Mouse (Mus musculus) heart, embryonic 16.5 days (tissue): Measurements from ENCODE around the gene 4933406M09Rik. TPM values are rescaled to one million over a fixed set of nuclear protein-coding genes. Genes with fewer than 3 reads are reported as not detected.

Experiments used
- ATAC-seq: fragments of 200-750 bp; cut with Nextera tagmentation; replicated peaks from 2 replicates; pipeline ENCODE4 v1.8.0; 2017; ENCODE audit warnings: moderate number of reproducible peaks; ENCODE audit not compliant: insufficient read depth, low FRiP score; ENCODE audit errors: extremely low read depth
- H3K27ac ChIP-seq: fragments of 300-500 bp; sonication (generic); 2 replicates; pipeline ENCODE4 v1.5.1; 2014; ENCODE audit warnings: mild to moderate bottlenecking, low read length, control low read depth, moderate library complexity
- H3K27me3 ChIP-seq: fragments of 300-500 bp; sonication (generic); 2 replicates; pipeline ENCODE4 v1.6.1; 2014; ENCODE audit warnings: low read length, mixed read lengths; ENCODE audit not compliant: control insufficient read depth, insufficient read depth
- H3K36me3 ChIP-seq: fragments of 300-500 bp; sonication (generic); 2 replicates; pipeline ENCODE4 v1.6.1; 2014; ENCODE audit not compliant: control insufficient read depth, insufficient read depth
- H3K4me1 ChIP-seq: fragments of 300-500 bp; sonication (generic); 2 replicates; pipeline ENCODE4 v1.6.1; 2014; ENCODE audit warnings: low read length, mixed read lengths; ENCODE audit not compliant: control insufficient read depth, insufficient read depth
- H3K4me2 ChIP-seq: fragments of 300-500 bp; sonication (generic); 2 replicates; pipeline ENCODE4 v1.6.1; 2014; ENCODE audit warnings: low read depth, mild to moderate bottlenecking, control low read depth, low read length
- H3K4me3 ChIP-seq: fragments of 300-500 bp; sonication (generic); 2 replicates; pipeline ENCODE4 v1.5.1; 2014; ENCODE audit warnings: mild to moderate bottlenecking, control low read depth, low read length
- H3K9ac ChIP-seq: fragments of 300-500 bp; sonication (generic); 2 replicates; pipeline ENCODE4 v1.6.1; 2014; ENCODE audit warnings: low read length, control low read depth
- H3K9me3 ChIP-seq: fragments of 300-500 bp; sonication (generic); replicated peaks from 2 replicates; pipeline ENCODE4 v1.6.1; 2016; ENCODE audit warnings: low read length; ENCODE audit not compliant: control insufficient read depth
- WGBS: fragments of 180-500 bp; shearing (Covaris S2); extraction: QIAGEN DNeasy Blood & Tissue Kit; methylation state at CpG from one replicate; pipeline ENCODE4 v1.1.7; 2014; 5-methylcytosine and 5-hydroxymethylcytosine counted together
- polyA plus RNA-seq: library from polyadenylated mRNA; unstranded; fragments of >200 nt; fragmentation: Nextera tagmentation; extraction: Ambion mirVana; gene quantifications from 2 replicates; pipeline ENCODE4 v1.2.1, GENCODE M21; 2015

The 4933406M09Rik gene
- polyA plus RNA-seq: not detected in 2 replicates

DNA sequence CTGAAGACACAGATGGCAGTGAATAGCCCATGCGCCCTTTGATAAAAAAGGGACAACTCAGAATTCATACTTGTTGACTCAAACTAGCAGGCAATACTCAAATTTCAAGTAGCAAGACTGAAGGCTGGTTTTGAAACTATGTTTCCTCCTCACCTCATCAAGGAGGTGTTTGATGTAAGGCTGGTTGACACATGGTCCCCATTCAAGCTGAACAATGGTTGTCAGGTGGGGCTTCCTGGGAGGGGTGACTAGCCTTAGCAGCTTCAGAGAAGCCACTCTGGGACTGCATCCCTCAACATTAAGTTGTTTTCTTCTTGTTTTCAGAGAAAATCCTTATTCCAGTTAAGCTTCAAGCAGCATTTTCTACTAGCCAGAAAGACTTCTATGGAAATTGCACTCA is at the start of gene 4933406M09Rik:
Gene 4933406M09Rik (plus strand): TSS at position 275 of the 400 bp plus-strand sequence.
- ATAC-seq: no peak
- 83% methylated on average over 1 of the region's 1 CpGs for WGBS

DNA sequence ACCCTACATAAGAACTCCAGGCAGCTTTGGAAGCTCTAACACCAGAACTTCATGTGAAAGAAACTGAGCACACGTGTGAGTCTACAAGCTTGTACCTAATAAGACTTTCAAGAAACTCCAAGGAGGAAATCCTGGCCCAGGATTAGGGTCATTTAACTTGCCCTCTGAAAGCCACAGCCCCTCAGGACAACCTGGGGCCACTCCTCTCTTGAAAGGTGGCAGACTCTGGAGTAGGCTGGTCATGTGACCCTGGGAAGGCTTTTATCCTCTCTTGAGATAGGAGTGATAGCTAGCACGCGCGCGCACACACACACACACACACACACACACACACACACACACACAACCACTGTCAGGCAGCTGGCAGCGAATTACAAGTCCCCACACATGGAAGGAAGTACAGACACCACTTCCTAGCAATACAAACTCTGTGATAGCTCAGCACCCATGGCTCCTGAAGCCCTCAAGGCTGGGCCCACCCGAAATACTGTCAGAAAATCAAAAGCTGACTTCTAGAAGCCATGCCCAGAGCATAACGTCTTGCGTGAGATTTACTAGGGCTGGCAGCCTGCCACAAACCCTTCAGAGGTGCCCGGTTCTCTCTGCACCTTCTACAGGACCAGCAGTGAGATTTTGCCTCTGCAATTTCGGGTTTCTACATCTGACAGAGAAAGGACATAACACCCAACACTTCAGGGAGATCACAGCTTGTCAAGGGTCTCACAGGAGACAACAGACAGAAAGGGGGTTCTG is 48.6 kb upstream of the 4933406M09Rik start:
- H3K4me1 ChIP-seq: peaks cover 75% of the 10 kb centered on the region
- no peaks in the 10 kb centered on the region for H3K27me3 ChIP-seq
- H3K27ac ChIP-seq: peak overlapping the region; percentile 8; the same call in 1 of the 2 replicates
- no peaks in the 10 kb centered on the region for H3K36me3 ChIP-seq
- ATAC-seq: no peak
- peak overlapping the region; percentile 33; the same call in 1 of the 2 replicates for H3K9ac ChIP-seq
- no peak overlapping the region for H3K4me3 ChIP-seq
- no peaks in the 10 kb centered on the region for H3K9me3 ChIP-seq
- WGBS: 47% methylated on average over 11 of the region's 11 CpGs
- no peak overlapping the region for H3K4me2 ChIP-seq

More for the DNA sequence above, at the start of gene 4933406M09Rik:
- H3K9ac ChIP-seq: no peak within 1 kb of the TSS
- no peak within 1 kb of the TSS for H3K4me3 ChIP-seq
- H3K4me2 ChIP-seq: no peak within 1 kb of the TSS
- peaks cover 4% of the 10 kb centered on the region; the same call in 1 of the 2 replicates for H3K9me3 ChIP-seq
- no peaks in the 10 kb centered on the region for H3K36me3 ChIP-seq
- H3K4me1 ChIP-seq: peaks cover 5% of the 10 kb centered on the region
- no peak within 1 kb of the TSS for H3K27ac ChIP-seq
- H3K27me3 ChIP-seq: peaks cover 2% of the 10 kb centered on the region; the same call in 1 of the 2 replicates

DNA sequence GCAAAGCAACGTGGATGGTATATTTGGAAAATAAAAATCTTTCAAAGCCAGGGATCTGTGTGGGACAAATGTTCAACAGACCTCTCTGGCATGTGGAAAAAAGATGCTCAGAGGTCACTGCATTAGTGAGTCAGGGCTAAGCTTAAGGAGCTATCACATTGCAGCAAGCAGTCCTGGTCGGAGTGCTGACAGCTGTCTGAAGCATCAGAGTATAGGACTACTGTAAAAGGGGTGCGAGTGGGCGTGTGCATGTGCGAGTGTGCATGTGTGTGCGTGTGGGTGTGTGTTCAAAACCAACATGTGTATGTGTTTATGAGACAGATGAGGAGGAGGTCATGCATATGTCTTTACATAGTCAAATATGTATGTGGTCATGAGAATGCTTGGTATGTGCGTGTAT is 46.6 kb upstream of the 4933406M09Rik start:
- Histone ChIP-seq H3K27ac (peak overlapping the region; percentile 76), H3K9ac (no peak overlapping the region), H3K4me1 (peaks cover 74% of the 10 kb centered on the region), H3K9me3 (no peaks in the 10 kb centered on the region), H3K27me3 (no peaks in the 10 kb centered on the region), H3K36me3 (no peaks in the 10 kb centered on the region), H3K4me2 (no peak overlapping the region), H3K4me3 (no peak overlapping the region)
- ATAC-seq: no peak
- WGBS: 49% methylated on average over 7 of the region's 7 CpGs

DNA sequence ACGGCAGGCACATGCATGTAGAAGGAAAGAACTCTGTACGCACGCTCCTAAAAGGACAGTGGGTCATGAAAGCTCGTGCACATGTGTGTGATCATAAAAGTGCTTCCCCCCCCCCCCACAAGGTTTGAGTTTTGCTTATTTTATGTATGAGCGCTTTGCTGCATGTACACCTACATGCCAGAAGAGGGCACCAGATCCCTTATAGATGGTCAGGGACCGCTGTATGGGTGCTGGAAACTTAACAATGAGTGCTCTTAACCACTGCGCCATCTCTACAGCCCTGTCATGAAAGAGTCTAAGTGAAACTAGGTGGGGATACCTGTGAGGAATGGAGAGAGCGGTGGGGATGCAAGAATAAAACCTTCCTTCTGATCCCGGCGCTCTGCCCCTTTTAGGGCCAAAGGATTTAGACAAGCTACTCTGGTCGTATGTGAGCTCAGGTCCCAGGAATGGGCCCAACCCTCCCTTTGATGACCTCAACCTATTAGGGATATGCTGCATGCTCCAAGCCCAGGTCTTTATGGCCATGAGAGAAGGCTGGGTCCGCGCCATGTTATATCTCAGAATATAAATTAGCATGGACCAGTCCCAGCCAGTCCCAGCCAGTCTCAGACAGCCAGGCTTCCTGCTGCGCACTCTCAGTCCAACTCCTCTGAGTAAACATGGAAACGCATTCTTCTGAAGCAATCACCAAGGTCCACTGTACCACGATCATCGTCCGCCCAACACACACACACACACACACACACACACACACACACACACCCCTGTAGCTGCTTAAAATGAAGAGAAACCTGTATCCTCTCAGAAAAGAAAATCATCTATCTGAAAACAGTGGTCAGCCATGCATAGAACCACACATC is 45.8 kb upstream of the 4933406M09Rik start:
- 91% methylated on average over 18 of the region's 18 CpGs for WGBS
- Histone ChIP-seq H3K9ac (no peak overlapping the region), H3K27me3 (no peaks in the 10 kb centered on the region), H3K9me3 (no peaks in the 10 kb centered on the region), H3K36me3 (no peaks in the 10 kb centered on the region), H3K27ac (peak overlapping the region; percentile 76), H3K4me2 (no peak overlapping the region), H3K4me3 (no peak overlapping the region), H3K4me1 (peaks cover 71% of the 10 kb centered on the region)
- ATAC-seq: no peak

DNA sequence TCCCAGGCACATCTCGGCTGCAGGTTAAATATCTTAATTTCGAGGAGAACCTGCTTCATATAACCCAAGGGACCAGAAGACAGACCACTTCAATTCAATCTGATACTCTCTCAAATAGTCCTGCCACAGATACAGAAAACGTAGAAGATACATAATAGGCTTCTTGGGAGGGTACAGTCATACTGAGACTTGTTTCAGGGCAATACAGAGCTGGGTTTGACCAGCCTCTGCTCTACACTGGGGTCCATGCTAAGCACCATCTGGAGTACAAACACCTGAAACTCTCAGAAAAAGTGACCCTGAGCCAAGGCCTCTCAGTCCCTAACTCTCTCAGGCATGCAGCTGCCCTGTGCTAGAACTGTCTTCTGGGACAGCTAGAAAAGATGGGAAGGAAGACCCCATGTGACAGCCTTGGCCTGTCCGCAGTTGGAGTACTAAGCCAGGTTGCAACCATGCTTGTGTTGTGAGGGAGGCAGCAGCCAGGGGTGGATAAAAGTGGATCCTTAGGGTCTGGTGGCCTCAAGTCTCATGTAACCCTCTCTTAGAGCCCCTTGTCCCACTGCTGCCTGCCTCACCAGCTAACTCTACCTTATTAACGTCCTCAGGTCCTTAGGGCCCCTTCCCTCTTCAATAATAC is 44.0 kb upstream of the 4933406M09Rik start:
- H3K4me3 ChIP-seq: no peak overlapping the region
- ATAC-seq: no peak
- H3K9ac ChIP-seq: peak overlapping the region; percentile 47
- no peaks in the 10 kb centered on the region for H3K9me3 ChIP-seq
- H3K27me3 ChIP-seq: no peaks in the 10 kb centered on the region
- H3K27ac ChIP-seq: peak overlapping the region; percentile 87
- H3K4me2 ChIP-seq: peak overlapping the region; percentile 87
- peaks cover 65% of the 10 kb centered on the region for H3K4me1 ChIP-seq
- 0 out of 2 replicates have a peak, but pooled peaks cover 3% of the 10 kb centered on the region for H3K36me3 ChIP-seq
- WGBS: 68% methylated on average over 5 of the region's 5 CpGs

DNA sequence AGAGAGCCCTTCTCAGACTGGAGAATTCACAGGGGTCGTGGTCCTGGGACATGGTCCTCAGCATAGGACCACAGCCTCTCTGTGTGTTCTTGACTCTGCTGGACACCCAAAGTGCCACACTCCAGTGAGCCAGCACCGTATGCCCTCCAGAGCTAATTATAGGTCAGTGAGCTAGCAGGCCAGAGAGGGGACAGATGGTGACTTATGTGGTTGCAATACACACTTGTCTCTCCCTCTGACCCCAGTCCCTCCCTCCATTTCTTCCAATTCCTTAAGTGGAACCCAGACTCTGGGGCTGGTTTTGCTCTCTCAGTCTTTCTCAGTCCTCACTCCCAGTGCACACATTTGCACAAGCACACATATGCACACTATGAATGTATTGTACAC is 43.5 kb upstream of the 4933406M09Rik start:
- Histone ChIP-seq H3K4me2 (peak overlapping the region; percentile 87), H3K4me1 (peaks cover 60% of the 10 kb centered on the region), H3K36me3 (peaks cover 5% of the 10 kb centered on the region; the same call in 1 of the 2 replicates), H3K4me3 (peak overlapping the region; percentile 26), H3K27ac (peak overlapping the region; percentile 87), H3K9me3 (no peaks in the 10 kb centered on the region), H3K9ac (peak overlapping the region; percentile 47), H3K27me3 (no peaks in the 10 kb centered on the region)
- no peak for ATAC-seq
- WGBS: 33% methylated on average over 2 of the region's 2 CpGs

DNA sequence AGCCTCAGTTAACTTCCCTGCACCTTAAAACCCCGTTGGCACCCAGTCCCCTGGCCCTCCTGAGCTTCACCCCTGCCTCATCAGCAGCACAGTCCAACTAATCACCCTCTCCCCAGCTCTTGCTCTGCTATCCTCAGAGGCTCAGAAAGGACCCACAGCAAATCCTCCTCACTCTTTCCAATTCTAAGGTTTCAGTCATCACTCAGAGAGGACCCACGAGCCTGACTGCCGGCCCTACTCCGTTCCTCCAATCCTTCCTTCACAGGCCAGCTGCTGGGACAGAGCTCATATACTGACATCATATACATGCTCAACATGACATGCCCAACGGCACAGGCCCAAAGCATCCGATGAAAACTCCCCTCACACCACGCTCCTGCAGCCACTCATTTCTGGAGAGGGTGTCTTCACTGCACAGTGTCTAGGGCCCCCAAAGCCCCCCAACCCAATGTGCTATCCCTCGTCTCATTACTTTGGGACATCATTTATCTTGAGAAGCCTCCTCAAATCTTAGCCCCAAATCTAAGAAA is 42.9 kb upstream of the 4933406M09Rik start:
- peak overlapping the region; percentile 87 for H3K27ac ChIP-seq
- peaks cover 9% of the 10 kb centered on the region; the same call in 1 of the 2 replicates for H3K36me3 ChIP-seq
- WGBS: 59% methylated on average over 8 of the region's 8 CpGs
- peaks cover 54% of the 10 kb centered on the region for H3K4me1 ChIP-seq
- H3K4me3 ChIP-seq: peak overlapping the region; percentile 26
- H3K9ac ChIP-seq: peak overlapping the region; percentile 44
- H3K4me2 ChIP-seq: peak overlapping the region; percentile 87
- H3K9me3 ChIP-seq: no peaks in the 10 kb centered on the region
- no peak for ATAC-seq
- H3K27me3 ChIP-seq: no peaks in the 10 kb centered on the region

DNA sequence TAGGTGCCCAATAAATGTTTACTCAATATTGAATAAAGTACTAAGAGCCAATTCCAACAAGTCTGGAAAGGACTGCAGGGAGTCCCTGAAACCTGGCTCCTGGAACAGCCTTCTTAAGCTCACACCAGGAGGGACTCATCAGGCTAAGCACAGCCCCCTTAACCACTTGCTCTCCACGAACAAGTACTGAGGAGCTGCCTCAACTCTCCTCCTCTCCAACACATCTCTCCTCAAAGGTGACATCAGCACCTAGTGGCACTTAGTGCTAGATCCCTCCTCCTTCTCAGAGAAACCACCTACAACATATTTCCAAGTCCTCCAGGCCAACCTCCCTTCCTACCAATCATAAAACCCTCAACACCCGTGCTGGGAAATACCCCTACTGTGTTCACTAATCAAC is 42.2 kb upstream of the 4933406M09Rik start:
- H3K27me3 ChIP-seq: no peaks in the 10 kb centered on the region
- peak overlapping the region; percentile 77 for H3K9ac ChIP-seq
- H3K27ac ChIP-seq: peak overlapping the region; percentile 87
- H3K9me3 ChIP-seq: no peaks in the 10 kb centered on the region
- WGBS: 8% methylated on average over 2 of the region's 2 CpGs
- peak overlapping the region; percentile 87 for H3K4me2 ChIP-seq
- H3K4me1 ChIP-seq: peaks cover 49% of the 10 kb centered on the region
- peaks cover 9% of the 10 kb centered on the region; the same call in 1 of the 2 replicates for H3K36me3 ChIP-seq
- H3K4me3 ChIP-seq: peak overlapping the region; percentile 73
- ATAC-seq: no peak
